Mouse (Mus musculus) cerebellum, adult 8-10 months (tissue): Measurements from ENCODE around the gene Kcnma1.

ENCODE experiments used
- DNase-seq: peaks from one replicate; pipeline ENCODE4 v3.0.0; 2022

The Kcnma1 gene

DNA sequence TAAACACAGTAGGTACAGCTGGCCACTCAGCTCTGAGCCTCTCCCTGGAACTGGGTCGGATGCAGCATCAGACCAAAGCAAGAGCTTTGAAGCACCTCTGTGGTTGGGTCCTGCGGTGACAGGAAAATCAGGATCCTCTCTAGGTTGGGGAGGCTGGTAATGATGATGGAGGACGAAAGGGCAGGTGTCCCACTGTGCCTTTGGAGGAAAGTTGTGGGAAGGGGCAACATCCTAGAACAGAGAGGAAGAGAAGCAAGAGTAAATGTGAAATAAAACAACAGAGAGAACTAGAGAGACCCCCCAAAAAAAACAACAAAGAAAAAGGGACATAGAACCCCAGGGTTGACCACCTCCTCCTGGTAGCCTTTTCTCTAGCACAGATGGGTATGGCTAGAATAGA lies at the start of gene Kcnma1:
TSS of gene Kcnma1 (minus strand) at position 101 of the 400 bp plus-strand sequence.
- no peak for DNase-seq

DNA sequence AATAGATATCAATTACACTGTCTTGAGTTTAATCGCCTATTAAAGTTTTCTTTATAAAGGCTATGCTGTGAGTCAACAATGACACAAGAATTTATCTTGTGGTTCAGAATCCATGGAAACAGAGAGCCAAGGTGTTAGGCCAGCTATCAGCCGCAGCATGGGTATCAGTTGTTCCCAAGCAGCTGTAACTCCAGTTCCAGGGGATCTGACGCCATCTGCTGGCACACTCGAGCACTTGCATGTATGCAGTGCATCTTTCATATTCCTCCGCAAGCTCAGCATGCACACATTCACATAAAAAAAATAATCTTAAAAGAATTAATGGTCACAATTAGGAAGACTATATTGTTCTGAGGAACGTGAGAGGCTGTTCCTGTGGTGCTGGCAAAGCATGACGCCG lies 45.5 kb upstream of the Kcnma1 start:
- DNase-seq: peak; percentile 23

DNA sequence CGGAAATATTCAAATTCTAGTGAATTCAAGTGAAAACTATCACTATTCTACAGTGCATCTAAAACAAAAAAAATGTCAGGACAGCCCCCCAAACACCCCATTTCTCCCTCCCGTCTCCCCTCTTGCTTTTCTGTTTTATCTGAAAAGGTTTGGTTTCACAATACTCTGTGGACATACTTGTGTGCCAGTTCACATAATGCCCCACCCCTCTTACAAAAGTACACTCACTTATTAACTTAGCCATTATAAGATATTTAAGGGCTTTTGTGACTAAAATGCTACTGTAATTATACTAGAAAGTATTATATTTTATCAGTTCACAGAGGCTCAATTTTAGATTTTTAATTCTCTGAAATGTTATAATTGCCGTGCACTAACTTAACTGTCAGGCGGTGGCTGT lies 45.0 kb upstream of the Kcnma1 start:
- DNase-seq: no peak

DNA sequence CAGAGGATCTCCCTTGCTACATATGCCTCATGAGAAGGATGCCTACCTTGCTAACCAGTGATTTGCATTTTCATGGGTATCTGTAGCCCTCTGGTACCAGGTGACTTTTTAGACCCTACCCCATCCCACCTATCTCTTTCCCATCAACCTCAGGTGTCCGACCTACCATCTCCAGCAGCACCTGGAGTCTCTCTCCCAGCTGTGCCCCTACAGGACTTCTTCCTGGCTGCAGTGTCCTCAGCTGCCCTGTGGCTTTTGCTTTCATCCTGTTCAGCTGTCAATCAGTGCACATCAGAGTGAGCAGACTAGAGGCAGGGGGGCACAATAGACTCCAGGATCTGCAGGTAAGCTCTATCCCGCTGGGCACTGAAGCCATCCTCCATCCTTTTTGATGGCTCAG lies 37.5 kb upstream of the Kcnma1 start:
- no peak for DNase-seq

DNA sequence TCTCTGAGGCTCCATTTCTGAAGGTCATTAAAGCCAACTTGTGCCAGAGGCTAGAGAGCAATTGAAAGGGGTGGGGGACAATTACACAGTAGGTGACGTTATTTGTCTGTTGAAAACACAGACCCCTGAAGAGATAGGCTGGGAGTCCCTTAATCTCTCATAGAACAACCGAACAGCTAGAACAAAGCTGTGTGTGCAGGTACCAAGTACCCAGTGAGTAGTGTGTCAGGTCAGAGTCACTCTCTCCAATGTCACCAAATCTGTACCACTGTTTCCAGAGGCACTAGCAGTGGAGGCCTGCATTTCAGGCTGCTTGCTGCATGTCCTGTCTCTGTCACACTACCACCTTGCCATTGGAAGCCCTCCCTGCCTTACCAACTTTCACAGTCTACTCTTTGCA lies 22.3 kb upstream of the Kcnma1 start:
- no peak for DNase-seq

DNA sequence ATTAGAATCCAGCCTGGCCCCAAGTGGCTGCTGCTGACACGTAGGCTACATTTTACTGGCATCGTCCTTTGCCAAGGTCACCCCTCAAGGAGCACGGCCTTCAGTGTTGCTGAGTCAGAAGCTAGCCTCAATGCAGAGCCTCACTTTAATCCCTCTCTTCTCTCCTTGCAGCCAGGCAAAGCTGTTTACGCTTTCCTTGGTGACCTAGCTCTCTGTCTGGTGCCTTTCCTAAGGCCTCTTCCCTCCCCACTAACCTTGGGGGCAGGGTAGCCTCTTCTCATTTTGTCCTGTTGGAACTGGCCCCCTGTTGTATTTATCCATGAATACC lies 21.9 kb upstream of the Kcnma1 start:
- no peak for DNase-seq

DNA sequence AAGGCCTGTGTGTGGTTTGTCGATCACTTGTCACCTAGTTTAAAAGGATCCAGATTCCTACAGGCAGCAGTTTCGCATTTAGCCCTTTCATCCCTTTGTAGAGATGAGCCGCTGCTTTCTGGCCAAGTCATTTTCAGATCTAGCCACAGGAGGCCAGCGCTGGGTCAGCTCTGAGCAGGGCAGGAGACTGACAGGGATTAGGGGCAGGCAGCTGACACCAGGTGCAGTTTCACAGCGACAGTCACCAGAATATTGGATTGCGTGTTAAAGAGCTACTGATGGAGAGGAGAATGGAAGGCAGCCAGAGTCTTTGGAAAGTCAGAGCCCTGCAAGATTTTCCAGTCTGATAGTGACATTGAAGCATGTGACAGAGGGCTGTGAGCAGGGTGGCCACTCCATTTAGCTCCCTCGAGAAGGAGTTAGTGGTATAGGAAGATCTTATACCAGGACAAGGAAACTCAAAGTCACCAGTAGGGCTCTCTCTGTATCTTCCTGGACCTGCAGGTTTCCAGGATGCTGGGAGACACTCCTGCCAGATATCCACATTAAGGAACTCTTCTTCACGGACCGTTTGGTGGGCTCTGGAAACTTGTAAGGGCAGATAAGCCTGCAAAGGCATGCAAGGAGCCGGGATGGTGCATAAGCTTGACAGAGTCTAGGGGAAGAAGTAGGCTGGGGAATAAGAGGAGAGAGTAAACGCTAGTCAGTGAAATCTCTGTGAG lies 21.4 kb upstream of the Kcnma1 start:
- DNase-seq: peak; percentile 20

DNA sequence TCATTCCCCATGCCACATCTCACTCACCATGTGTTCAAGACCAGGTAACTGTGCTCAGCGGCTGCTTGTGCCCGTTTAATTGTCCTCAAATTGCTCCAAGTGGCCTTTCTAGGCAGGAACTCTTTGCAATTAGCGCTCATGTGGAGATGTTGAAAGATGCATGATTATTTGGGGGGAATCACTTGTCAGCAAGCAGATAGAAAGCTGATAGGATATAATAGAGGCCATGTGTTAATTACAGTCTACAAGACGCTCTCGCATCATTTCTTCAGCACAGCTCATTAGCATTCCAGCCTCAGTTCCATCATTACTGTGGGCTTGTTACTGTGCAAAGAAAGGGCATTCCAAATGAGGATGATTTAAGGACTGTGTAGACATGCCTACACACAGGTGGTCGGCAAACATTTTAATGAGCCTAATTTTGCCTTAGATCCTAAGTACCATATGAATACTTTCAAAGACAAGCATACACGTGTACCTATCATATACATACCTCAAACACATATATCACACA lies 18.6 kb upstream of the Kcnma1 start:
- DNase-seq: no peak

DNA sequence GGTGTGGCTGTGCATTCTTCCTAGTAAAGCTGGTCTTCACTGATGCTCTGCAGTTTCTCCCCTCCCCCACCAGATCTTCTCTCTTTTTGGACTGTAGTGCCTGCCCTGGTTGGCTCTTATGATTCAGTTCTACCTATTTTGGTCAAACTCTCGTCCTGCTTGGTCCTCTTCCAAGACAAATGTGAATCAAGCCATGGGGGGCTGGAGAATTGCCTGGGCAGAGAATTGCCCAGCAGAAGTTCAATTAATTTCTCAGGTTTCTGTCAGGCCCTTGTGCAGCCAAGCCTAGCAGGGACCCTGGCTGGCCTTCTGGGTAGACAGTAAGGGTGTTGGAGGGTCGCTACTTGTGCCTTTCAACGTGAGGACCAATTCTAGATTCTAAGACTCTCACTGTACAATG lies 17.9 kb upstream of the Kcnma1 start:
- DNase-seq: peak; percentile 80

DNA sequence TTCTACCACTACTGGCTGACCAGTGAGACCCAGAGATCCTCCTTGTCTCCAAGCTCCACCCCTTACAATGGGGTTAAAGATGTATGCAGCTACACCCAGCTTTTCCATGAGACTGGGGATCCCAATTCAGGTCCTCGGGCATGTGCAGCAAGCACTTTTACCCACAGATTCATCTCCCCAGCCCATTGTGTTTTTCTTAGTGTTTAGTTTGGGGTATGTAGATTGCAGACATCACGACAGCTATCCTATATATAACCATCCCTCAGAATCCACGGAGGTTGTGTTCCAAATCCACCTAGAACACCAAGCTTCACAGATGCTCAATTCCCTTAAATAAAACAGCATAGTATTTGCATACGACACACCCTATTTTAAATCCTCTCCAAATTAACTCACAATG lies 6.4 kb upstream of the Kcnma1 start:
- DNase-seq: no peak

DNA sequence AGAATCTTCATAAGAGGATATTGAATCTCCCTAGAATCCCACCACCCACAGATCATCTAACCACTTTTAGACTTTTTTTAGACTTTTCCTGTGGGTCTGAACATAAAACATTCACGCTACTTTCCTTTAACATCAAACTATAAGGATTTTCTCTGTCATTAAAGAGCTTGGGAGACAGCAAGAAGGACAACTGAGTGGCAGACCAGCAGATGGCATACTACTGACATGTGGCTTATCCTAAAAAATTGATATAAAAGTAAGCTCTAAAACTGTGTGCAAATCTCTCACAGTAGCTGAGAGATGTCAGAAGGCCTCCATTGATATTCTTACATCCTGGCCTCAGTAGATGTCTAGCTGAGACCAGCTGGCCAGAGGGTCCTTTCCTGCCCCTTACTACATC lies 4.3 kb downstream of the Kcnma1 start:
- DNase-seq: no peak

DNA sequence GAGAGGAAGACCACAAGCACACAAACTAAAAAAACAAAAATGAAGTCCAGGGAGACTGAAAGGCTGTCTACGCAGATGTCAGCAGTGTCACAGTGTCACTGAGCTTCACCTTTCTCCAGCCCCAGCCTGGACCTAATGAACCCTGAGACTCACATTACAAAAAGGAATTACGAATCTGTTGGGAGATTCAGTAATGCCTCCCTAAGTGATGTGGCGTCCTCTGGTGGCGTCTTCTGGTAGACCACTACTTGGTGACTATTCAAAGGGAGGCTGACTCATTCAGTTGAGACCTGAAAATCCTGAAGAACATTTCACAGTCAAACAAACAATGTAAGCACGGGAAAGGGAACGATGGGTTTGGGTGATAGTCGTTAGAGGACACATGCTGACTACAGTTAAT lies 6.0 kb downstream of the Kcnma1 start:
- peak; percentile 47 for DNase-seq

DNA sequence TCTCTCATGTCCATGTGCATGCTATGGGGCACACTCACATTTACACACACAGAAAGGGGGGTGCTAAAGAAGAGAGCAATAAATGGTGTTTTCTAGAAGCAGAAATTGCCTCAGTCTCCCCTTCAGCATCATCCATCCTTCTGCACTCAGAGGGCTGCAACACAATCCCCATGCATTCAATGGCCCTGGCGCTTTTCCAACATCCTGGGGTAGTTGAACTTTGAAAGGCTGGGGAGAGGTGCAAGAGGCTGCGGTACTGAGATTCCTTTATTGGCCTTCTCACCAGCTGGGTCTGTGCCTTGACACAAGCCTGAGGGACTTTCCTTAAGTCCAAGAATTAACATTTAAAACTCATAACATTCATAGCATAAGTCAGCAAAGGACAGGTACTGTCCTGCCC lies 8.0 kb downstream of the Kcnma1 start:
- no peak for DNase-seq

DNA sequence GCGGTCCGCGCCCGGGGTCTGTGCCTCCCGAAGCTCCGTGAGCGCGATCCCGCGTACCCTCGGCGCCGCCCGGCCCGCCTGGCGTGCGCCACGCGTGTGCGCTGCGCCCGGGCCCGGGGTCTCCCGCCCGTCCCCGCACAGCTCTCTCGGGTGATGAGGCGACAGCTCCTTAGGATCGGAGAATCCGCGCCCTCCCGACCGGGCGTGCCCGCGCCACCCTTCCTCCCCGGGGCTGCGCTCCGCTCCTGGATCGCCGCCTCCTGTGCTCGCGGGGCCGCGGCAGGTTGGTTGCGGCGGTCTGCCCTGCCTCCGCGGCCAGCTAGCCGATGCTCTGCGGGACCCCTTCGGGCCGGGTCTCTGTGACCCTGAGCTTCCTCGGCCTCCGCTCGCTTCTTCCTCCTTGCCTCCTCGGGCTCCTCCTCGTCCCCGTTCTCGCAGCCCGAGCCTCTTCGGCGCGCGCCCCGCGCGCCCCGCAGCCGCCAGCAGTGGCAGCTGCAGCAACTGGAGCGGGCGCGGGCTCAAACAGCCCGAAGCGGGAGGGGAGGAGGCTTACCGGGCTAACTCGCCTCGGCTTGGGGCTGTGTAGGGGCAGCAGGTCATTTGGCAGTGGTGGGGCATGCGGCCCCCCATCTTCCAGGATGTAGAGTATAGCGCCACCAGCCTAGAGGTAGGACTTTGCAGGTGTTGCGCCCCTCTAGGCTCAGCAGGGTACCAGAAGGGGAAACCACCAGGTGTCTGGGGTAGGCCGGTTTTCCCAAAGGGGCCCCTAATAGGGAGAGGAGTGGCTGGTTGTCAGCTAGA lies 9.6 kb downstream of the Kcnma1 start:
- DNase-seq: peak; percentile 12

DNA sequence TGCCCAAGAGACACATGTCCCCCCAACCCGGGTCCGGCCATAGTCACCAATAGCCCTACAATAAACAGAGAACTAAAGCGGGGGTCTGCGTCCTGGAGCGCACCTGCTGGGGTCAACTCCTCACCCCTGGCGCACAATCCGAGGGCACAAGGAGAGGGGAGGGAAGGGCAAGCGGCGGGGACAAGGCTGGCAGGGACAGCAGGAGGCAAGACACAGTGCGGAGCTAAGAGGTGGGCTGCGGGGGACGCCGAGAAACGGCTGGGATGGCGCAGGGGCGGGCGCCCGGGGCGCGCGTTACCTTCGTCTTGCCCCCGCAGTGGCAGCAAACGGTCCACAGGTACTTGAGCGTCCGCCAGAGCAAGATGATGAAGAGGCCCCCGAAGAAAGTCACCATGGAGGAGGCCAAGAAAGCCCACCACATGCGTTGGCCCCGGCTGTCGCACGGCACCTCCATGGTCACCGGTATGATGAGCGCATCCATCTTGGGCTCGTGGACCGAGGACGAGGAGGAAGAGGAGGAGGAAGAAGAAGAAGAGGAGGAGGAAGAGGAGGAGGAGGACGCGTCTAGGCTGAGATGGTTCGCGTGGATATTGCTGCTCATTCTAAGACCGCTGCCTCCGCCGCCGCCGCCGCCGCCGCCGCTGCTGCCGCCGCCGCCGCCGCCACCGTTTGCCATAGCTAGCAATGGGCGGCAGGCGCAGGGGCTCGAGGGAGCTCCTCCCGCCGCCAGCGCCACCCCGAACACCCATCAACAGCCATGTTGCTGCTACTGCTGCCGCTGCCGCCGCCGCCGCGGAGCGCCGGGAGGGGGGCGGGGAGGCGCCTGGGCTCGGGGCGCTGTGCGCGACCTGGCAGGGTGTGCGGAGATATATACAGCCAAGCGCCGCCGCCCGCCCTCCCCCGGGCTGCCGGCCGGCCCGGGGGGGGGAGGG lies 10.6 kb downstream of the Kcnma1 start:
- peak; percentile 9 for DNase-seq

DNA sequence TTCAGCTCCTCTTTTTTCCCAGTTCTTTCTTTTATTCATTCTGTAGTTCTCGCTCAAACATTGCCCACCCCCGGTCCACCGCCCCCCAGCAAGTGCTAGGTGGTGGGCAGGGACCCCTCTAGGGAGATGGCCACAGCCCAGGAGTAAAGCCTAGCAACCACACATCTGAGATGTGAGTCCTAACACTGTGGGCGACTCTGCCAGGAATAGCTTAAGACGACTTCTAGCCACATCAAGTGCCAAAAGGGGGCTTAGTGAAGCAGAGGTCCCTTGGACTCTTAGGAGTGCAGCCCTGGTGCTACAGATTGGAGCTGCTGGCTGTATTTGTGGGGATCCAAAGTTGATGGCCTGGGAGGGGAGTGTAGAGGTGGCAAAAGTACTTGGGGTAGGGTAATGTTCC lies 11.6 kb downstream of the Kcnma1 start:
- no peak for DNase-seq

DNA sequence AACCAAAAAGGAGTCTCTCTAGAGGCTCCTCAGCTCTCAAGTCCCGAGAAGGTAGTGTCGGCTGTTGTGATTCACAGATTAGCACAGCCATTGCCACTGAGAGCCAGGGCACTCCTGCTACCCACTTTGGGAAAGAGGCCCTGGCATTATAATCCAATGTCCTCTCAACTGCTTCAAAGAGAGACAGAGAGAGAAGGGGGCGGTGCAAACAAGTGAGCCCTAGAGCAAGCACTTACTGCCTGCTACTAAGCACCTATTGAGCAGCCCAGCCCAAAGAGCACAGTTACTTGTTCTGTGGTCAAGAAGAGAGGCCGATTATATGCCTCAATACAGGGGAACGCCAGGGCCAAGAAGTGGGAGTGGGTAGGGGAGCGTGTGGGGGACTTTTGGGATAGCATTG lies 16.4 kb downstream of the Kcnma1 start:
- DNase-seq: no peak

DNA sequence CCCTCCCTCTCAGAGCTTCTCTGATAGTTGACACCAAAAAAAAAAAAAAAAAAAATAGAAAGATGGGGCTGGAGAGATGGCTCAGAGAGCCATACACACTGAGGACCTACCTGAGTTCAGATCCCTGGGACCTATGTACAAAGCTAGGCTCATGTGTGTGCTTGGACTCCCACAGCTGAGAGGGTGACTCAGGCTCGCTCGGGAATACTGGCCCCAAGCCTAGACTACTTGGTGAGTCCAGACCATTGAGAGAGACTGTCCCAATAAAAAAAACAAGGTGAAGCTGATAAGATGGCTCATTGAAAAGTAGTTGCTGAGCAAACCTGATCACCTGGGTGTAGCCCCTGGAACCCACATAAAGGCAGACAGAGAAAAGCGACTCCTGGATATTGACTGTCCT lies 18.5 kb downstream of the Kcnma1 start:
- DNase-seq: no peak

DNA sequence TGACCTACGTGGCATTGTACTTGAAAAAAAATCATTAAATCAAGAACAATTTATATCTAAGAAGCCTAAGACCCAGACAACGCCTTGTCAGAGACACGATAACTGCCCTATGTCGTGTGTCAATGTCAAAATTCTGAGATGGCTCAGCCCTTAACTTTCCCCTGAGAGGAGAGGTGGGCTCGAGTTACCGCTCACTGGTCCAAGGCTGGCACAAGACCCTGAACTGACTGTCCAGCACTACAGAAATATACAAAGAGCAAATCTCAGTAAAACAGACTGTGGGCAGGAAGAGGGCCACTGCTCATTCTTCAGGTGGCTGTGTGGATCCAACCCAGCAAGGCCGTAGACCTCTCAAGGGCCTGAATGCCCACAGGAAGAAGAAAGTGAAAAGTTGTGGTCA lies 23.4 kb downstream of the Kcnma1 start:
- no peak for DNase-seq

DNA sequence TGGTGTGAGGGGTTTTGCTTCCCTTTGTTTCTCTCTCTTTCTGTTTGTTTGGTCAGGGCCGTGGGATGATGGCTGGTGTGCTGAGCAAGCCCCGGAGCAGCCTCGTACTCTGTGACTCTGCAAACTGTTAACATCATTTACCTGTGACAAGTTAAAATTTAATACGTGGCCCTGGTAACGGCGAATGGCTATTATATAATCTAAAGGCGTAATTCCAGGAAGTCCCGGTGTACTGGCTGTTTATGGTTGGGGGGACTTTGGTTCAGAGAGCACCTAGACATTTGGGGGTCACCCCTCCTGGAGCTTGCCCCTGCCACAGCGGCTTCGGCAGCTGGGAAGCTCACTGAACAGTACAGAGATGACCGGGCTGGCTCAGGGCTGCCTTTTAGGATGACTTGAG lies 24.6 kb downstream of the Kcnma1 start:
- no peak for DNase-seq

DNA sequence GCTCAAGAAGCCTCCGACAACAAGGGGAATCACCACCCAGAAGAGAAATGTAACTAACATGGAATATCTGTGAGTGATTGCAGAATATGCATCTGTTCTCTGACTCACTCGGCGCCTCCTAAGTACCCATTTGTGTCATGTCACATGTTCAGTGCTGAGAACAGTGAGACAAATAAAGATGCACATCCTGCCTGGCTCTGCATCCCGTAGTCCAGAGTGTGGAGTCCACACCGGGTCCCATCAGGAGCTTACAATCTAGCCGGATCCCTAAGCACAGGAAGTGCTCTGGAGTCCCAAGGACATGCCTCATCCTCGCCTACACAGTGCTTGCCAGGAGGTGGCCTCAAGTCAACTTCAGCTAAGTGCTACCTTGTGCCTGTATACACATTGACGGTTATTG lies 32.1 kb downstream of the Kcnma1 start:
- no peak for DNase-seq

DNA sequence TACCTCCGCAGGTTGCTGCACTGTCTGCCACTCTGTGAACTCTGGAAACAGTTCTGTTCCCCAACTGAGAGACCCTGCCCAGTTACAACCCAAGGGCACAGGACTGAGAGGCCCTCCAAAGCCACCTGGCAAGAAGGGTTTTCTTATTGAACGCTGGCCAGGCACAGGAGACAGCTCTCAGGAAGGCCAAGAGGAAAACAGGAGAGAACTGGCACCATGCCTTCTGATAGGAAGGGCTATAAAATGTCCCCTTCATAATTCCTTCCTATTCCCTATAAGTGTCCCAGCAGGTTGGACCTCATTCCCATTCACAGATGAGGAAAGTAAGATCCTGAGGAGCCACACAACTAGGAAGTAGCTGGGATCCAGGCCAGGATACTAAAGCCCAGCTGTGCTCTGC lies 39.6 kb downstream of the Kcnma1 start:
- no peak for DNase-seq

DNA sequence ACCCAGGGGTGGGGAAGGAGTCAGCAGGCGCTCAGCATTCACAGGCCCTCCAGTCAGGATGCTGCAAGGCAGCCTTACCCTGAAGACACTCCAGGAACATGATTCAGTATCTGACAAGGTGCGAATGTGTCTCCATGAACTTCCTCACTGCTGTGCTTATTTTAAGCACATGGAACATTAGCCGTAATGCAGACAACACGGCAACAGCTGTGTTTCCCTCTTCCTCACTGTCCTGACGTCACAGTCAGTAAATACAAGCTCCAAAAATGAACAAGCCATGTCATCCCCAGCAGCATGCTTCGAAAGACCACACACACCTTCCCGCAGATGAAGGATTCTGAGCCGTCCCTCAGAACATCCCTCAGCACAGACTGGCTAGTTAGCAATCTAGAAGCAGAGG lies 47.8 kb downstream of the Kcnma1 start:
- DNase-seq: no peak

DNA sequence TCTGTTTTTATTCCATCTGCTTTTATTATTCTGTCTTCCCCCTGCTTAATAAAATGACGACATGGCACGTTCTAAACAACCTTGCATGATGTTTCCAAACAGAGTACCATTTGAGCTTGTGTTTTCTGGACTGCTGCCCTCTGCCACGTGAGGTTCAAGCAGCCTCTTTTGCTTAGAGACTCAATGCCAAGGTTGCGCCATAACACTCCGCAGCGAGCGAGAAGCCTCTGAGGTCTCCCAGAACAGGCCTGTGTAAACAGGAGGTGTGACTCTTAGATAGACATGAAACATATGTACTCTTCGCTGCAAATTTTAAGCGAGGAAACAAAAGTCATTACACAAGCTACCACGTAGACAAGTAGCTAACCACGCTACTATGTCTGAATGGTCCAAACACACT lies 55.2 kb downstream of the Kcnma1 start:
- no peak for DNase-seq
